Mouse (Mus musculus) kidney, postnatal 25 days (tissue): ENCODE data around the gene Nsdhl.
A peak's percentile ranks its signal among the peaks of the same experiment; 100 is the strongest.

Source experiments
- DNase-seq, 2 experiments: peaks; one replicate each; pipeline ENCODE4 v3.0.0; 2021; ENCODE audit warnings: mixed read lengths in 2 of 2

Nsdhl gene

DNA sequence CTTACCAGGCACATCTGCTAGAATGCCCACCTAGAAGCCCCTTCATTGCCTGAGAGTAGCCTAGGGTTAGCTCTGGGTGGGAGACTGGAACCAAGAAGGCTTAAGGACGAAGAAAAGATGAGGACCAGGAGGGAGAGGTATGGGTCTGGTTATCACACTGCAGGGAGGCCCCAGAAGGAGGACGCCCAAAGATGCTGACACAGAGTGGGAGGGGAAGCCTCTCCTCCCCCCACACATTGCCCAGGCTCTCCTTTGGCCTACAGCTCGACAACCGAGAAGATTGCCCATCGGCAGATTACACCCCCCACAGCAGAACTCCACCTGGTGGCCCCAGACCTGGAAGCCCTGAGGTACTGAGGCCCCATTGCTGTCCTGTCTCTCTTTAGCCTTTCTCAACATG lies 84.8 kb downstream of the Nsdhl start:
- no peak for DNase-seq

DNA sequence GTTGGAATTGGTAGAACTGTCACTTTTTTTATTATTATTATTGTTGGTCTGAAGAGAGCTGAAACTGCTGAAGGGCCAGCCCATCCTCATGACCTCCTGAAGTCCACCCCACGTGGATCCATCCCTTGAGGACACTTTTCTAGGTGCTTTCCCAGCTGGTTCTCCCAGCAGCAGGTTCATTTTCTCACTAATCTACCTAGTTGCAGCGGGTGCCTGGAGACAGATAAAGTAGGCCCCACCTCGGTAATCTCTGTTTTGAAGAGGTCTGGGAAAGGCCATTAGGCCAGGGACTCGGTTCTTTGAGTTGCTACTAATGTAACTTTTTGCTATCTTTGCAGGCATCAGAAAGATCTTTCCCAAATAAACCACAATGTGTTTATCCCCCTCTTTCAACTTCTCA lies 87.3 kb downstream of the Nsdhl start:
- DNase-seq = no peak

DNA sequence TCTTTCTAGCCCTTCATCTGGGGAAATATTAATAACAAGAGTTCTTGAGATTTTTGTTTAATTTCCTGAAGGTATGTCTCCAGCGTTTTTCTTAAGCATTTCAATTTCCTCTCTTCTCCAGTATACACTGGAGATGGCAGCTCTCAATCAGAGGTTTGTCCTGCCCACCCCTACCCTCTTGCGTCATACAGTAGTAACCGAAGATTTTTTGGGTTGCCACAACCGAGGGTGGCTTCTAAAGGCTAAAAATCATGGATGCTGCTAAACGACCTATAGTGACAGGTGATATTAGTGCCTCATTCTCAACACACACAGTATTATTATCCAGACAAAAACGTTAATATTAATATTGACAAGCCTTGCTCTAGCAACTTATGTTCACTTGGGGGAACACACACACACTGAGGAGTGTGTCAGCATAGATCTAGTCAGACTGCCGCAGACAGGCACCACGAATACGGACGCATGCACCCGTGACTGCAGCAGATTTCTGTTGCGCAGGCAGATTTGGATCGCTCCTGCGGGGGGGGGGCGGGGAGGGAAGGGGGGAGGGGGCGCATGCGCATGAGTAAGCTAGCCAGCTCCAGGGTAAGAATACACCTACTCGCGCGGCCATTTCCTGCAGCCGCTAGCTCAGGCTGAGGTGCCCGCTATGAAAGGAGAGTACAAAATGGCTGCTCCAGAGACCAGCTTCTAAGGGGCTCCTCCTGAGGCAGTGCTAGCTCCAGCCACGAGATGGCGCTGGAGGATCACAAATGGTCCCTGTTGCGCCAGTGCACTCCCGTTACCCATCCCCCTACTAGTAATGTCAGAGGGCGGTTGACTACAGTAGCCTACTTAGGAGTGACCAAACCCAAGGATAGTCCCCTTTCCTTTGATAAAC lies 89.5 kb downstream of the Nsdhl start:
- peak; percentile 91 to 95 for DNase-seq
